Mouse (Mus musculus): ENCODE data around the gene Tff1. TPM values are rescaled to one million over a fixed set of nuclear protein-coding genes. Genes with fewer than 3 reads are reported as not detected.

Gene Tff1
- polyA plus RNA-seq, 1 experiment from 2014 or later = not detected

DNA sequence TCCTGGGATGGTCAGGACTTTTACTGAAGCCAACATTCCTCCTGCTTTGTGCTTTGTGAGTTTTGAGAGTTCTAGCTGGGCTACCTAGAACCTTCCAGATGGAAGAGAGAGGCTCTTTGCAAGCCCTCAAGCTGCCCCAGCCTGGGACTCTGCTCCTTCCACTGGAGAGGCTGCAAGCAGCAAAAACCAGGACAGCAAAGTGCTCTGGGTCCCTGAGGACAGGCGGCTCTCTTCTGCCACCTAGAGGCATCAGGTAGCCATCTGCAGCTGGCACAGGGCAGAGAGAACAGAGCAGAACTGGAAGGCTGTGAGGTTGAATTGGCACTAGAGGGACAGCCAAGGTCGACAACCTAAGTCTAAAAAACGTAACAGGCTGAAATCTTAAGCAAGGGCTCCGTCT, 22.3 kb upstream of the Tff1 start:
- Histone ChIP-seq H3K4me3 (no peak overlapping the region), H3K9ac (no peak overlapping the region), H3K27ac (replicated peaks) (no peak overlapping the region), H3K4me1 (no peaks in the 10 kb centered on the region), H3K27me3 (replicated peaks) (0 out of 2 replicates have a peak, but pooled peaks cover 3% of the 10 kb centered on the region), H3K9me3 (no peaks in the 10 kb centered on the region), H3K36me3 (no peaks in the 10 kb centered on the region), H3K4me2 (no peak overlapping the region)
- no peak for ATAC-seq (ENCODE audit: extremely low read depth, insufficient number of reproducible peaks, low FRiP score, low TSS enrichment)
- 25% methylated on average over 4 of the region's 4 CpGs for WGBS

DNA sequence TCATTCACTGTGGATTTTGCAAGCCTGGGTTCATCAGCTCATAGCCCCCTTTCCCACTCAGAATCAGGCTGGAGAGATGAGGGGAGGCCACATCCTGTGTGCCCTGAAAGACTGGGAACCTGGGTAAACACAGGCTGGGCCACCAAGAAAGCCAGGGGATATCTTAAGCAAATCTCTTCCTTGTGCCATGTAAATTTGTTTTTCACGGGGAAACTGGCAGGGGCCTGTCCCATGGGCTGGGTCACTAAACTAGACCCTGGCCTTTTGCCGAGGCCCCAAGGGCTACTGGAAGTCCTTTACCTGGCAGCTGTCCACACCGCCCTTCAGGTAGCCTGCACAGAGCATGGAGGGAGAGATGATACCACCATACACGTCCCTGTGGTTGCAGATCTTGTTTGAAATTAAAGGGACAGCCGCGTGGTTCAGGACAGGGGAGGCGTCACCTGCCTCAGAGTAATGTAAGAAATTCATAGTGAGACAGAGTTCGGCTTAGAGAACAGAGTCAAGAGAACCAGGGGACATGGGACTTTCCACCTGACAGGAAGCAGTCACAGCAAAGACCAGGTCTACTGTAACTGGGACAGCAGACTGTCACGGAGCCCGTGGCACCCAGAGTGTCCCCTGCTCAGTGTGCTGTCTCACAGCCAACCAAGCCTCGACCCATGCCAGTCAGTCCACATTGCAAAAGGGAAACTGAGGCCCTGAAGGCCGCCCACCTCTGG, 19.4 kb upstream of the Tff1 start:
- Histone ChIP-seq H3K4me2 (no peak overlapping the region), H3K27me3 (replicated peaks) (peaks cover 14% of the 10 kb centered on the region; the same call in 1 of the 2 replicates), H3K4me3 (no peak overlapping the region), H3K9ac (no peak overlapping the region), H3K27ac (replicated peaks) (no peak overlapping the region), H3K9me3 (no peaks in the 10 kb centered on the region), H3K36me3 (no peaks in the 10 kb centered on the region), H3K4me1 (no peaks in the 10 kb centered on the region)
- no peak for ATAC-seq (ENCODE audit: extremely low read depth, insufficient number of reproducible peaks, low FRiP score, low TSS enrichment)
- 68% methylated on average over 12 of the region's 12 CpGs for WGBS

DNA sequence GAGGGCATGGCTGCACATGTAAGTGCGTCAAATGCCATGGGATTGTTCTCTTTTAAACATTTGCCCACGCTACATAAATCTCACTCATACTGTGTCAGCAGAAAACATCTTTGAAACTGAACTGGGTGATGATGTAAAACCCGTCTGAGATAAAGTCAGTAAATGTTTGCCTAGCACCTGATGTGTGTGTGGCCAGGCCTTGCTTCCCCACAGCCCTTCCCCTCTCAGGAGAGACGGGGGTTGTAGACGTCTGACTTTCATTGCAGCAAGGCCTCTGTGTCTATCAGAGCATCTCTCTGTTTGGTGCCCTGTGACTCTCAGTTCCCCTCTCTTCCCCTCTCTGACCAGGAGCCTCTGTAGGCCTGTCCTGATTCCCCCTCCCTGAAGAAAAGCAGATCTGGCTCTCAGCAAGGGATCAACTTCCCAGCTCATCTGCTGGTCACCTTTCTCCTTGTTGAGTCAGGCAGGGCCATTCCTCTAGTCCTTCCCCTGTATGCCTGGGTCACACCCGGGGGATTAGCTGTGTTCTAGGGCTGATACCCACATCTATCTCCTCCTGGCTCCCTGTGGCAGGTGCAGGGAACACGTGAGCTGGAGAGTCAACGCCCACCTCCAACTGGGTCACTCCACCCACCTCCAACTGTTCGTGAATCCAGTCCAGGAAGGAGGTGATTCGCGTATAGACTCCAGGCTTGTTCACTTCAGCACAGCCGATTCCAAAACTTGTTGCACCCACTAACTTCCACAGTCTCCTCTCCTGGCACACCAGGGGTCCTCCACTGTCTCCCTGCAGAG, 18.3 kb upstream of the Tff1 start:
- 63% methylated on average over 12 of the region's 12 CpGs for WGBS
- H3K27me3 ChIP-seq (replicated peaks) = peaks cover 12% of the 10 kb centered on the region; the same call in 1 of the 2 replicates
- no peak overlapping the region for H3K27ac ChIP-seq (replicated peaks)
- no peaks in the 10 kb centered on the region for H3K9me3 ChIP-seq
- no peak overlapping the region for H3K4me2 ChIP-seq
- H3K4me1 ChIP-seq = no peaks in the 10 kb centered on the region
- no peak overlapping the region for H3K4me3 ChIP-seq
- no peaks in the 10 kb centered on the region for H3K36me3 ChIP-seq
- H3K9ac ChIP-seq = no peak overlapping the region
- ATAC-seq (ENCODE audit: extremely low read depth, insufficient number of reproducible peaks, low FRiP score, low TSS enrichment) = no peak

DNA sequence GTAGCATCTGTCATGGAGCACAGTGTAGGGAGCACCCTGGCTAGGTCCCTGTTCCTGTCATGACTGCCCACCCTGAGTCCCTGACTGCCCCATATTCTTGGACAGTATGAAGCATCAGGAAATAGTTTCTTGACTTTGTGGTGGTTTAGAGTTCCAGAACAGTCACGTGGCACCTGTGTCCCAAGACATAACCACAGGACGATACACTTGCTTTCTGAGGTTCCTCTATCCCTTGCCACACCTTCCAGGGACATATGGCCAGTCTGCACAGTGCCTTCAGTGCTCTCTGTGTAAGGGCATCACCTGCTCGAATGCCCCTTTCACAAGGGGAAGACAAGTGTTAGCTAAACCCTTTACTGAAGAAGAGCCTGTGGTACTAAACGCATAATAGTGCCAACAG, 16.4 kb upstream of the Tff1 start:
- H3K36me3 ChIP-seq = no peaks in the 10 kb centered on the region
- peaks cover 16% of the 10 kb centered on the region; the same call in 1 of the 2 replicates for H3K27me3 ChIP-seq (replicated peaks)
- H3K4me2 ChIP-seq = no peak overlapping the region
- ATAC-seq (ENCODE audit: extremely low read depth, insufficient number of reproducible peaks, low FRiP score, low TSS enrichment) = no peak
- no peak overlapping the region for H3K4me3 ChIP-seq
- H3K9ac ChIP-seq = no peak overlapping the region
- 65% methylated on average over 4 of the region's 4 CpGs for WGBS
- no peaks in the 10 kb centered on the region for H3K4me1 ChIP-seq
- no peak overlapping the region for H3K27ac ChIP-seq (replicated peaks)
- no peaks in the 10 kb centered on the region for H3K9me3 ChIP-seq

DNA sequence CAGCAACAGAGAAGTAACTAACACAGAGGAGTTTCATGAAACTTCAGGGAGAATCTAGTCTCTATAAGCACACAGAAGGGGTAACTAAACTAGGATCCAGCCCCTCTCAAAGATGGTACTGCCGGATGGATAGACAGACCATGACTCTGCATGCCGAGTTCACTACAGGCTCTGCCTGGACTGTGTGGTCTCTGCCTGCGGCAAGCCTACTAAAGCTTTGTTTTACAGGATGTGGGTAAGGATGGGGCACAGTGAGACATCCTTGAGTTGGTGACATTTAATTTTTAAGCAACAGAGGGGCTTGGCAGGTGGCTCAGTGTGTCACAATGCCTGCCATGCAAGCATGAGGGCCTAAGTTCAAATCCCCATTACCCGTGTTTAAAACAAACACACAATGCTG, 11.2 kb upstream of the Tff1 start:
- WGBS = 81% methylated on average over 4 of the region's 4 CpGs
- ATAC-seq (ENCODE audit: extremely low read depth, insufficient number of reproducible peaks, low FRiP score, low TSS enrichment) = no peak
- no peaks in the 10 kb centered on the region for H3K36me3 ChIP-seq

DNA sequence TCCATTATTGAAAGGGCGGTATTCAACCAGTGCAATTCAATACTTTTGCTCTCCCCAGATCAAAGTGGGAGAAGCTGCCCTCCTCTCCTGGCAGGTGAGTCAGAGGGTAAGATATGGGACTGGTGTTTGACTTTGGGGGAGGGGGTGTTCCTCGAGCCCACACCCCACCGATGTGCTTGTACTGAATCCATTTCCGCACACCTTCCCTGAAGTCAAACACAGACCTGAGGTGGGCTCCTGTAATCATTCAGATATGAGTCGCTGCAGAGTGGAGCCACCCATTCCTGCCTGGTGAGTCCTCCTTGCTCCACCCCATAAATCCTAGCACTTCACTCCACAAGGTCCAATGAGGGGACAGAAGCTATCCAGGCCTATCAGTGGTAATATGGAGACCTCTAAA, 4.7 kb upstream of the Tff1 start:
- WGBS = 81% methylated on average over 5 of the region's 5 CpGs
- no peak overlapping the region for H3K9ac ChIP-seq
- H3K27me3 ChIP-seq (replicated peaks) = no peaks in the 10 kb centered on the region
- no peaks in the 10 kb centered on the region for H3K4me1 ChIP-seq
- no peak for ATAC-seq (ENCODE audit: extremely low read depth, insufficient number of reproducible peaks, low FRiP score, low TSS enrichment)
- no peaks in the 10 kb centered on the region for H3K9me3 ChIP-seq
- no peaks in the 10 kb centered on the region for H3K36me3 ChIP-seq
- H3K4me3 ChIP-seq = no peak overlapping the region
- no peak overlapping the region for H3K4me2 ChIP-seq
- H3K27ac ChIP-seq (replicated peaks) = no peak overlapping the region

More for the DNA sequence above, 11.2 kb upstream of the Tff1 start:
- peaks cover 16% of the 10 kb centered on the region; the same call in 1 of the 2 replicates for H3K27me3 ChIP-seq (replicated peaks)
- no peaks in the 10 kb centered on the region for H3K4me1 ChIP-seq
- no peak overlapping the region for H3K27ac ChIP-seq (replicated peaks)
- no peak overlapping the region for H3K4me2 ChIP-seq
- H3K9ac ChIP-seq = no peak overlapping the region
- H3K9me3 ChIP-seq = no peaks in the 10 kb centered on the region
- no peak overlapping the region for H3K4me3 ChIP-seq

DNA sequence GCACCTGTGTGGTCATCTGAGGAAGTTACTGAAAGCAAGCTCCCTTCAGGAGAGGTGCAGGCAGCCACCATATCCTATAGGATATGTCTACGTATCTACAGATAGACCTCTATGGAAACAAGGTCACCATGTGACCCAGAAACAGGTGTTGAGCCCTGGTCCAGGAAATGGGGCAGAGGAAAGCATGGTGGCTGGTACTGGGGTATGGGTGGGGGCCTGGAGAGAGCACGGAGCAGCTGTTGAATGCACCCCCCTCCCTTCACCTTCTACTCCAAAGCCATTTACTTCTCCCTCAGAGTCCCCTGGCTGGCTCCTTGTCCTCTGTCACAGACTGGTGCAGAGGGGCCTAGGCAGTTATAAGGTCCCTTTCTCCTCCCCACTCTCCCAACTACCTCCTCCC, 1.3 kb downstream of the Tff1 start:
- Histone ChIP-seq H3K4me2 (no peak overlapping the region), H3K27me3 (replicated peaks) (no peaks in the 10 kb centered on the region), H3K4me1 (no peaks in the 10 kb centered on the region), H3K4me3 (no peak overlapping the region), H3K9ac (no peak overlapping the region), H3K36me3 (no peaks in the 10 kb centered on the region), H3K9me3 (0 out of 2 replicates have a peak, but pooled peaks cover 7% of the 10 kb centered on the region), H3K27ac (replicated peaks) (no peak overlapping the region)
- no peak for ATAC-seq (ENCODE audit: extremely low read depth, insufficient number of reproducible peaks, low FRiP score, low TSS enrichment)
- WGBS = 80% methylated on average over 2 of the region's 2 CpGs

DNA sequence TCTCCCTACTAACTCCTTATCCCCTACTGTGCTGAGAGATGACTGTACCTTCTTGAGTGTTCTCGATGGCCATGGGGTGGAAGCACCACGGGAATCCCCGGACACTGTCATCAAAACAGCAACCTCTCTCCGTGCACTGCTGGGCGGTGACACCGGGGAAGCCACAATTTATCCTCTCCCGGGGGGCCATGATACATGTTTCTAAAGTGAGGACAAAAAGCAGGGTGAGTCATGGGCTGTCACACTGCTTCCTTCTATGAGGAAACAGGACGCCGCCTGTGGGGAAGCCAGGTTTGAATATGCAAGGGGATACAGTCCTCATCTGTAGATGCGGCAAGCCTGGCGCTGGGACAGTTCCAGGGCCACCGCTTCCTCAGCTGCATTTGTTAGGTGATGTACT, 2.5 kb downstream of the Tff1 start:
- WGBS = 76% methylated on average over 12 of the region's 12 CpGs
- no peak overlapping the region for H3K27ac ChIP-seq (replicated peaks)

DNA sequence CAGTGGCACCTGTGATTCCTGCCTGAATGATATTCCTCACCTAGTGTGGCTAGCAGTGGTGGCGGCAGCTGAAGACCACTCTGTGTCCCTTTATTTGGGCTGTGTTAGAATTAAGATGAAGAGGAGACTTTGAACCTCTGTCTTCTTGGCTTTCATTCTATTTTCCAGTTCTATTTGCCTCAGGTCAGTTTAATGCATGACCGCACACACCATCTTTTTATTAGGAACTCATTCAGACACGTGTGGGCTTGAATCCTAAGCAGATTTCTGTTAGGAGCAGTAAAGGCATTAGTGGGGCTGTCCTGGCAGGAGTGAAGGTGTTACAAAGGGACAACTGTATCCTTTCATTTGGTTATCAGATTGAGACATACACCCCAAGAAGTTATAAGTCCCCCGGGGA, 4.8 kb downstream of the Tff1 start:
- no peak overlapping the region for H3K4me3 ChIP-seq
- H3K36me3 ChIP-seq = no peaks in the 10 kb centered on the region
- H3K4me2 ChIP-seq = no peak overlapping the region
- no peak overlapping the region for H3K9ac ChIP-seq
- H3K27ac ChIP-seq (replicated peaks) = no peak overlapping the region
- 77% methylated on average over 4 of the region's 4 CpGs for WGBS
- 0 out of 2 replicates have a peak, but pooled peaks cover 11% of the 10 kb centered on the region for H3K9me3 ChIP-seq
- ATAC-seq (ENCODE audit: extremely low read depth, insufficient number of reproducible peaks, low FRiP score, low TSS enrichment) = no peak
- no peaks in the 10 kb centered on the region for H3K4me1 ChIP-seq
- H3K27me3 ChIP-seq (replicated peaks) = no peaks in the 10 kb centered on the region

More for the DNA sequence above, 2.5 kb downstream of the Tff1 start:
- ATAC-seq (ENCODE audit: extremely low read depth, insufficient number of reproducible peaks, low FRiP score, low TSS enrichment) = no peak
- Histone ChIP-seq H3K9ac (no peak overlapping the region), H3K36me3 (no peaks in the 10 kb centered on the region), H3K4me1 (no peaks in the 10 kb centered on the region), H3K4me2 (no peak overlapping the region), H3K4me3 (no peak overlapping the region), H3K9me3 (0 out of 2 replicates have a peak, but pooled peaks cover 11% of the 10 kb centered on the region), H3K27me3 (replicated peaks) (no peaks in the 10 kb centered on the region)

DNA sequence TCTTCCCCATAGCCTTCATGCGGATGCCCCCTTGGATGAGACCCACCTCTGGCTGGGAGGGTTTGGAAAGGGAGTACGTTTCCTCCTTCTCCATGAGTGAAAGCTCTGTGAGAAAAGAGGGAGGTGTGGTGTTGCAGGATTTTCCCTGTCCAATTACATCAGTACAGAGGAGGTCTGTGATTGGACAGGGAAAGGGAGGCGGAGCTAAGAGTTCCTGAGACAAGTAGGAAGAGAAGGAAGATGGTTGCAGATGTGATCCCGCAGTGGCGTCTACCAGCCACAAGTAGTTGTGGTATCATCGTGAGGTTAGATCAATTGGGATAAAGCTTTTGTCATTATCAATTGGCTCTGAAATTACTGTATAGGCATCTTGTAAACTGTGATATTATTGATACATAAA, 7.2 kb downstream of the Tff1 start:
- 0 out of 2 replicates have a peak, but pooled peaks cover 11% of the 10 kb centered on the region for H3K9me3 ChIP-seq
- 71% methylated on average over 6 of the region's 6 CpGs for WGBS
- H3K4me3 ChIP-seq = no peak overlapping the region
- H3K36me3 ChIP-seq = no peaks in the 10 kb centered on the region
- ATAC-seq (ENCODE audit: extremely low read depth, insufficient number of reproducible peaks, low FRiP score, low TSS enrichment) = no peak
- H3K27ac ChIP-seq (replicated peaks) = no peak overlapping the region
- H3K9ac ChIP-seq = no peak overlapping the region
- no peaks in the 10 kb centered on the region for H3K27me3 ChIP-seq (replicated peaks)
- H3K4me1 ChIP-seq = 0 out of 2 replicates have a peak, but pooled peaks cover 5% of the 10 kb centered on the region
- no peak overlapping the region for H3K4me2 ChIP-seq

DNA sequence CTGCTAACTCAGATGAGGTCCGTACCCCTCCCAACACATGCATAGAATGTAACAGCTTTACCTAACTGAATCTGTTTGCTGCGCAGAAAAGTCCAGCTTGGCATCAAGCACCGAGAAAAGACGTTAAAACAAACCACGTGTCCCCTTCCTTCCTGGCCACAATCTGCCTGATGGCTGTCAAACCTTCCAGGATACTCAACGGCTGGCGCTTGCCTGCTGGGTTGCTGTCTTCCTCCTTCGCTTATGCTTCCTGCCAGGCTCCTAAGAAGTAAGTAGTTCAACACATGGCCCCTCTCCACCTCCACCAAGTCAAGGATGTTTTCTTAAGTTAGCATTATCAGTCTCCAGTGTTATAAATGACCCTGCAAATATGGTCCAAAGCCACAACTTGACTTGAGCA, 11.3 kb downstream of the Tff1 start:
- WGBS = 50% methylated on average over 8 of the region's 8 CpGs
- no peak overlapping the region for H3K27ac ChIP-seq (replicated peaks)
- no peak overlapping the region for H3K9ac ChIP-seq
- no peaks in the 10 kb centered on the region for H3K27me3 ChIP-seq (replicated peaks)
- no peak for ATAC-seq (ENCODE audit: extremely low read depth, insufficient number of reproducible peaks, low FRiP score, low TSS enrichment)
- no peak overlapping the region for H3K4me2 ChIP-seq
- H3K9me3 ChIP-seq = 0 out of 2 replicates have a peak, but pooled peaks cover 7% of the 10 kb centered on the region
- no peak overlapping the region for H3K4me3 ChIP-seq
- 0 out of 2 replicates have a peak, but pooled peaks cover 5% of the 10 kb centered on the region for H3K4me1 ChIP-seq
- no peaks in the 10 kb centered on the region for H3K36me3 ChIP-seq

Measured in heart, embryonic 13.5 days (tissue).